Mouse (Mus musculus) limb, embryonic 14.5 days (tissue): ENCODE data around the gene Slc6a18. TPM values are rescaled to one million over a fixed set of nuclear protein-coding genes. Genes with fewer than 3 reads are reported as not detected.

Experiments
- ATAC-seq: fragments of 200-750 bp; cut with Nextera tagmentation; 2 replicates; pipeline ENCODE4 v1.8.0; 2017; ENCODE audit warnings: low read depth, moderate number of reproducible peaks, moderate TSS enrichment; ENCODE audit not compliant: low FRiP score
- DNase-seq: peaks from one replicate; pipeline ENCODE4 v3.0.0-alpha.2; 2015; ENCODE audit warnings: low spot score
- H3K27ac ChIP-seq: fragments of 300-500 bp; sonication (generic); replicated peaks from 2 replicates; pipeline ENCODE4 v1.5.1; 2014; ENCODE audit warnings: low read depth, mild to moderate bottlenecking, low read length, moderate library complexity, mixed read lengths
- H3K27me3 ChIP-seq: fragments of 300-500 bp; sonication (generic); 2 replicates; pipeline ENCODE4 v1.6.1; 2014; ENCODE audit warnings: low read length, mixed read lengths; ENCODE audit not compliant: control insufficient read depth, insufficient read depth
- H3K36me3 ChIP-seq: fragments of 300-500 bp; sonication (generic); 2 replicates; pipeline ENCODE4 v1.6.1; 2014; ENCODE audit warnings: mild to moderate bottlenecking, low read length, moderate library complexity, mixed read lengths; ENCODE audit not compliant: control insufficient read depth, insufficient read depth
- H3K4me1 ChIP-seq: fragments of 300-500 bp; sonication (generic); 2 replicates; pipeline ENCODE4 v1.6.1; 2014; ENCODE audit warnings: antibody characterized with exemption, low read length, mixed read lengths; ENCODE audit not compliant: control insufficient read depth, insufficient read depth
- H3K4me2 ChIP-seq: fragments of 300-500 bp; sonication (generic); replicated peaks from 2 replicates; pipeline ENCODE4 v1.6.1; 2014; ENCODE audit warnings: low read depth, mild to moderate bottlenecking, low read length, moderate library complexity; ENCODE audit not compliant: severe bottlenecking
- H3K4me3 ChIP-seq: fragments of 300-500 bp; sonication (generic); replicated peaks from 2 replicates; pipeline ENCODE4 v1.5.1; 2014; ENCODE audit warnings: low read length
- H3K9ac ChIP-seq: fragments of 300-500 bp; sonication (generic); 2 replicates; pipeline ENCODE4 v1.6.1; 2014; ENCODE audit warnings: mild to moderate bottlenecking, low read depth, low read length, moderate library complexity; ENCODE audit not compliant: severe bottlenecking
- H3K9me3 ChIP-seq: fragments of 300-500 bp; sonication (generic); 2 replicates; pipeline ENCODE4 v1.6.1; 2016; ENCODE audit warnings: low read length; ENCODE audit not compliant: control insufficient read depth
- POLR2A ChIP-seq: fragments of 200-500 bp; IDR thresholded peaks from 2 replicates; pipeline ENCODE4 v1.8.0; 2012; ENCODE audit warnings: inconsistent platforms, mild to moderate bottlenecking, moderate library complexity, borderline replicate concordance; ENCODE audit not compliant: insufficient read depth, insufficient read length; ENCODE audit errors: extremely low read depth
- WGBS: fragments of 180-500 bp; shearing (Covaris S2); extraction: QIAGEN DNeasy Blood & Tissue Kit; methylation state at CpG from one replicate; pipeline ENCODE4 v1.1.7; 2014; 5-methylcytosine and 5-hydroxymethylcytosine counted together
- polyA plus RNA-seq, 2 experiments: library from polyadenylated mRNA; depleted of rRNA in 1 of 2; stranded (reverse) in 1 of 2; unstranded in 1 of 2; fragments of >200 nt; fragmentation: Nextera tagmentation in 1 of 2; extraction: Ambion mirVana in 1 of 2; gene quantifications; 2 replicates each; pipeline versions ENCODE4 v1.2.1 to v1.2.3; 2012 to 2014

Gene Slc6a18
- polyA plus RNA-seq, 2 experiments, result 0.14 TPM; not detected in 1

DNA sequence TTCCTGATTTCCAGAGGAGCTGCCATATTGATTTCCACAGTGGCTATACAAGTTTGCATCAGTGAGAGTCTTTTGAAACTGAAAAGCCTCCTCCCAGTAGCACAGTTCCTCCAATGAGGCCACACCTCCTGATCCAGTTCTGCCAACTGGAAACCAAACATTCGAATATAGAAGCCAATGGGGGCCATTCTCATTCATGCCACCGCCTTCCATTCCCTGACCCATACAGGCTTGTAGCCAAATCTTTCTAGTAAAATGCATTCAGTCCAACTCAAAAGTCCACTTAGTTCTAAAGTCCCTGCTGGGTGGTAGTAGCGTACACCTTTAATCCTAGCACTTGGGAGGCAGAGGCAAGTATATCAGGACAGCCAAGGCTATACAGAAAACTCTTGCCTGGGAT is 24.6 kb downstream of the Slc6a18 start:
- no peak for TF ChIP-seq POLR2A
- WGBS, result 82% methylated on average over 3 of the region's 3 CpGs
- Histone ChIP-seq H3K4me3 (no peak overlapping the region), H3K27ac (no peak overlapping the region), H3K4me2 (no peak overlapping the region), H3K36me3 (peaks cover 5% of the 10 kb centered on the region), H3K9ac (no peak overlapping the region), H3K27me3 (no peaks in the 10 kb centered on the region), H3K9me3 (no peaks in the 10 kb centered on the region), H3K4me1 (no peaks in the 10 kb centered on the region)
- DNase-seq, result no peak
- ATAC-seq, result no peak

DNA sequence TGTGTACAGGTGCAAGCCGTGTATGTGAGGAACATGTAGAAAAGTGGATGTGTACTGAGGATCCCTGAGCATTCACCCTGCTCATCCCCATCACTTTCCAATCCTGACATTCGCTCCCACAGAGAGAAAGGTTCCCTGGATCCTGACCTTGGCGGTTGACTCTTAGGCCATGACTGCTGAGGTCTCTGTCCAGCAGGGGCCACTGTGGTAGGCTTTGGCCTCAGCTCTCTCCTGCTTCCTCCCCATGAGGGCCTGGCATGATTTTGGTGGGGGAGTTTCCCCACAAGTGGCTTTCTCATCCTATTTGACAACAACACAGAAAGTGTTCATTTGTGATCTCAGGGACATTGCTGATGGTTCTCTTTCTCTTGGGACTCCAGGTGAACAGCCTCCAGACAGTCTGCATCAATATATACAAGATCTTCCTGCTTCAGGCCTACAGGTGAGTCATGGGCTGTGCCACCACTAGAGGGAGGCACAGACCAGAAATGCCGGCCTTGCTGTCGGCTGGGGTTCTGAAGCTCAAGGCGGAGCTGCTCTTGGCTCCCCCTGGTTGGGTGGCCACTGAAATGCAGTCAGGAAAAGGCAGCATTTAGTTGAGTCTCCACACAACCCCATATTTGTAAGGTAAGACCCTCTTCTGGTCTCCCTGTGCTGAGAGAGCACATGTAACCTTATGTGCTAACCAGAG is 31.3 kb downstream of the Slc6a18 start:
- H3K27ac ChIP-seq, result no peak overlapping the region
- H3K9ac ChIP-seq, result no peak overlapping the region
- H3K36me3 ChIP-seq, result peaks cover 41% of the 10 kb centered on the region
- DNase-seq, result no peak
- no peaks in the 10 kb centered on the region for H3K9me3 ChIP-seq
- no peak for TF ChIP-seq POLR2A
- H3K4me2 ChIP-seq, result no peak overlapping the region
- no peaks in the 10 kb centered on the region for H3K4me1 ChIP-seq
- 41% methylated on average over 6 of the region's 6 CpGs for WGBS
- no peak overlapping the region for H3K4me3 ChIP-seq
- peak; percentile 55; the same call in 1 of the 2 replicates for ATAC-seq
- H3K27me3 ChIP-seq, result no peaks in the 10 kb centered on the region

DNA sequence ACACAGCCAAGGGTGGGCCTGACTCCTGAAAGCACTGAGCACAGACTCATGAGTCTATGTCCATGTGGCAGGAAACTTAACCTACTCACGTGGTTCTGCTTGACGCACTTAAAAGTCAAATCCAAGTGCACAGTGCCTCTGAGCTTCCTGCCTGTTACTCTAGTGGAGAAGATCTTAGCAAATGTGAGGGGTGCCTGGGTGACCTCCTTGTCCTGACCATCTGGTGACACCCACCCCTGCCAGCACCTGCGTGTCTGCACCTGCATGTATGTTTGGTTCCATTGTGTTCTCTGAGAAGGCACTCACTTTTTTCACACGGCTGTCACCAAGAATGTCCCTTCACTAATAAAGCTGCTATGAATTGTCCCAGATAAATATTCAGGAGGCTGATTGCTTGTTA is 36.5 kb downstream of the Slc6a18 start:
- Histone ChIP-seq H3K9ac (no peak overlapping the region), H3K4me1 (no peaks in the 10 kb centered on the region), H3K36me3 (peaks cover 45% of the 10 kb centered on the region), H3K27me3 (no peaks in the 10 kb centered on the region), H3K4me2 (no peak overlapping the region), H3K9me3 (no peaks in the 10 kb centered on the region), H3K27ac (no peak overlapping the region), H3K4me3 (no peak overlapping the region)
- no peak for ATAC-seq
- WGBS, result 93% methylated on average over 4 of the region's 4 CpGs
- TF ChIP-seq POLR2A, result no peak
- DNase-seq, result no peak

DNA sequence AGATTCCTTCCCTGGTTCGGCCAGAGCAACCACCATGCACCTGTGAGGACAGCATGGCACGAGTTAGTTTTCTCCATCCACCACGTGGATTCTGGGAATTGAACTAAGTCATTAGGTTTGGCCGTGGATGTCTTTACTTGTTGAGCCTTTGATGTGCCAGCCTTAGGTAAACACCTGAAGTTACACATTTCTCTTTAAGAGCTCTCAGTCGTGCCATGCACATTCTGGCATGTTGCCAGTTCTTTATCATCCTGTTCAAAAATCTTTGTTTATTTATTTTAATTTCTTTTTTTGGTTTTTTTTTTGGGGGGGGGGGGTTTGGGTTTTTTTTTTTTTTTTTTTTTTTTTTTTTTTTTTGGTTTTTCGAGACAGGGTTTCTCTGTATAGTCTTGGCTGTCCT is 40.0 kb downstream of the Slc6a18 start:
- Histone ChIP-seq H3K36me3 (peaks cover 49% of the 10 kb centered on the region), H3K4me3 (no peak overlapping the region), H3K9ac (no peak overlapping the region), H3K4me1 (no peaks in the 10 kb centered on the region), H3K27ac (no peak overlapping the region), H3K4me2 (no peak overlapping the region), H3K9me3 (no peaks in the 10 kb centered on the region), H3K27me3 (no peaks in the 10 kb centered on the region)
- TF ChIP-seq POLR2A, result no peak
- 74% methylated on average over 5 of the region's 6 CpGs for WGBS
- ATAC-seq, result no peak
- no peak for DNase-seq

DNA sequence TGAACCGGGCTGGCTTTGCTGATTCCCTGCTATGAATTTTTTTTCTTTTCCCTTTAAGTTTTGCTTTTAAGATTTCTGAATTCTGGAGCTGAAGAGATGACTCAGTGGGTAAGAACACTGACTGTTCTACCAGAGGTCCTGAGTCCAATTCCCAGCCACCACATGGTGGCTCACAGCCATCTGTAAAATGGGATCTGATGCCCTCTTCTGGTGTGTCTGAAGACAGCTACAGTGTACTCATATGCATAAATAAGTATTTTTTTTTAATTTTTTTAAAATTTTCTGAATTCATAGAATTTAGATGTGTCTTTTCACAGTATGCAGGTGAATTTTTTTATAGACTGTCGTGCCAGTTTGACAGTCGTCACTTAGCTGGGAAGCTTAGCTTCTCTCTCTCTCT is 46.0 kb downstream of the Slc6a18 start:
- Histone ChIP-seq H3K36me3 (peaks cover 27% of the 10 kb centered on the region), H3K4me3 (no peak overlapping the region), H3K4me2 (no peak overlapping the region), H3K27ac (no peak overlapping the region), H3K9me3 (no peaks in the 10 kb centered on the region), H3K27me3 (no peaks in the 10 kb centered on the region), H3K4me1 (peaks cover 14% of the 10 kb centered on the region), H3K9ac (no peak overlapping the region)
- no peak for DNase-seq
- 93% methylated on average over 3 of the region's 3 CpGs for WGBS
- no peak for ATAC-seq
- no peak for TF ChIP-seq POLR2A

DNA sequence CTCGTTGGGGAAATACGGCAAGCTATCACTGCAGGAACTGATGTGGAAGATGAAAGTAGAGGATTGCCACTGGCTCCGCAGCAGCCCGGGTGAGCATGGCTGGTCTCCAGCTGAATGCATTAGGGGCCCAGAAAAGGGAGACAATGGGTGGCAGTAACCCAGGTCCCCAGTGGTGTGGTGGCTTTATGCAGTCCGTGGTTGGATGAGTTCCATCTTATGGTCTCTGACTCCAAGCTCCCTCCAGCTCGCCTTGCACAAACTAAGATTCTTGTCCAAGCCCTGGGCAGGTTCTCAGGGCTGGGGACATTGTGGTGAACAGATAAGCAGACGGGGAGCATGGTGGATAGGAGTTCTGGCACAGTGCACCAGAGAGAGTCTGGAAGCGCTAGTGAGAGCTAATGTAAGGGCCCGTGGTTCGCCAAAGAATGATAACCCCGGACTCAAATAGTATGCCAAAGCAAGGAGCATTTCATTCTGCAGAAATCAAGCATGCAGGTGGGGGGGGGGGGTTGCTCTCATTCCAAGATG is 49.2 kb downstream of the Slc6a18 start:
- DNase-seq (no peak), ATAC-seq (no peak)
- no peak overlapping the region for H3K27ac ChIP-seq
- H3K36me3 ChIP-seq, result peaks cover 12% of the 10 kb centered on the region
- no peak overlapping the region for H3K4me2 ChIP-seq
- H3K9me3 ChIP-seq, result no peaks in the 10 kb centered on the region
- no peak for TF ChIP-seq POLR2A
- peaks cover 18% of the 10 kb centered on the region for H3K4me1 ChIP-seq
- WGBS, result 88% methylated on average over 11 of the region's 11 CpGs
- H3K4me3 ChIP-seq, result no peak overlapping the region
- no peaks in the 10 kb centered on the region for H3K27me3 ChIP-seq
- no peak overlapping the region for H3K9ac ChIP-seq
